Mouse (Mus musculus) retina, adult 2 months (tissue): ENCODE data around the gene Dennd1c.
A peak's percentile ranks its signal among the peaks of the same experiment; 100 is the strongest.

Source experiments
- DNase-seq: peaks from one replicate; pipeline ENCODE4 v3.0.0-alpha.2; 2012; ENCODE audit warnings: low read depth, low spot score

Gene Dennd1c

GRCm38 (mm10) chr17:57078336-57078735 lies at the start of gene Dennd1c:
TSS of gene Dennd1c (minus strand) at chr17:57078514.
- no peak for DNase-seq

- no peak for DNase-seq
Observed at GRCm38 (mm10) chr17:57125853-57126622, 47.7 kb upstream of the Dennd1c start.

- DNase-seq: no peak
Observed at GRCm38 (mm10) chr17:57124792-57125191, 46.5 kb upstream of the Dennd1c start.

- DNase-seq: no peak
Observed at GRCm38 (mm10) chr17:57123192-57124118, 45.1 kb upstream of the Dennd1c start.

GRCm38 (mm10) chr17:57121856-57122255 lies 43.5 kb upstream of the Dennd1c start:
- DNase-seq: no peak

- DNase-seq: no peak
Observed at GRCm38 (mm10) chr17:57118524-57119349, 40.4 kb upstream of the Dennd1c start.

GRCm38 (mm10) chr17:57116801-57117200 lies 38.5 kb upstream of the Dennd1c start:
- DNase-seq: no peak

- DNase-seq: no peak
Observed at GRCm38 (mm10) chr17:57112768-57113474, 34.6 kb upstream of the Dennd1c start.

- no peak for DNase-seq
Observed at GRCm38 (mm10) chr17:57110005-57110404, 31.7 kb upstream of the Dennd1c start.

- DNase-seq: no peak
Observed at GRCm38 (mm10) chr17:57108666-57109171, 30.4 kb upstream of the Dennd1c start.

- DNase-seq: no peak
Observed at GRCm38 (mm10) chr17:57108040-57108665, 29.8 kb upstream of the Dennd1c start.

- DNase-seq: no peak
Observed at GRCm38 (mm10) chr17:57107064-57107463, 28.8 kb upstream of the Dennd1c start.

- DNase-seq: no peak
Observed at GRCm38 (mm10) chr17:57106035-57106368, 27.7 kb upstream of the Dennd1c start.

- no peak for DNase-seq
Observed at GRCm38 (mm10) chr17:57105181-57106034, 27.1 kb upstream of the Dennd1c start, which contains the start of gene Tnfsf9. TSS of gene Tnfsf9 (plus strand) at chr17:57105325.

- DNase-seq: no peak
Observed at GRCm38 (mm10) chr17:57104496-57104895, 26.2 kb upstream of the Dennd1c start.

- DNase-seq: no peak
Observed at GRCm38 (mm10) chr17:57102276-57102675, 24.0 kb upstream of the Dennd1c start.

- no peak for DNase-seq
Observed at GRCm38 (mm10) chr17:57099629-57100325, 21.5 kb upstream of the Dennd1c start.

- no peak for DNase-seq
Observed at GRCm38 (mm10) chr17:57098321-57098720, 20.0 kb upstream of the Dennd1c start.

GRCm38 (mm10) chr17:57096623-57096920 lies 18.3 kb upstream of the Dennd1c start:
- DNase-seq: peak; percentile 42
